Mouse (Mus musculus) embryonic facial prominence, embryonic 15.5 days (tissue): ENCODE data around the gene Axin2. TPM values are rescaled to one million over a fixed set of nuclear protein-coding genes. Genes with fewer than 3 reads are reported as not detected.

ENCODE experiments used
- ATAC-seq: fragments of 200-750 bp; cut with Nextera tagmentation; 2 replicates; pipeline ENCODE4 v1.8.0; 2017; ENCODE audit warnings: low read depth, moderate TSS enrichment; ENCODE audit not compliant: insufficient number of reproducible peaks, low FRiP score, low TSS enrichment
- H3K27ac ChIP-seq: fragments of 300-500 bp; sonication (generic); replicated peaks from 2 replicates; pipeline ENCODE4 v1.5.1; 2015; ENCODE audit warnings: mild to moderate bottlenecking, inconsistent platforms
- H3K27me3 ChIP-seq: fragments of 300-500 bp; sonication (generic); 2 replicates; pipeline ENCODE4 v1.6.1; 2015; ENCODE audit warnings: inconsistent platforms
- H3K36me3 ChIP-seq: fragments of 300-500 bp; sonication (generic); 2 replicates; pipeline ENCODE4 v1.6.1; 2015; ENCODE audit warnings: mild to moderate bottlenecking, inconsistent platforms
- H3K4me1 ChIP-seq: fragments of 300-500 bp; sonication (generic); 2 replicates; pipeline ENCODE4 v1.6.1; 2015; ENCODE audit warnings: inconsistent platforms
- H3K4me2 ChIP-seq: fragments of 300-500 bp; sonication (generic); replicated peaks from 2 replicates; pipeline ENCODE4 v1.6.1; 2015; ENCODE audit warnings: mild to moderate bottlenecking, inconsistent platforms
- H3K4me3 ChIP-seq: fragments of 300-500 bp; sonication (generic); replicated peaks from 2 replicates; pipeline ENCODE4 v1.5.1; 2015; ENCODE audit warnings: mild to moderate bottlenecking, inconsistent platforms
- H3K9ac ChIP-seq: fragments of 300-500 bp; sonication (generic); 2 replicates; pipeline ENCODE4 v1.6.1; 2015; ENCODE audit warnings: inconsistent platforms
- H3K9me3 ChIP-seq: fragments of 300-500 bp; sonication (generic); replicated peaks from 2 replicates; pipeline ENCODE4 v1.6.1; 2016; ENCODE audit warnings: inconsistent platforms
- whole genome bisulfite sequencing: fragments of 180-500 bp; shearing (Covaris S2); methylation state at CpG from one replicate; pipeline ENCODE4 v1.1.7; 2015; 5-methylcytosine and 5-hydroxymethylcytosine counted together
- polyA plus RNA-seq: library from polyadenylated mRNA; unstranded; fragments of >200 nt; fragmentation: Nextera tagmentation; extraction: Ambion mirVana; gene quantifications from 2 replicates; pipeline ENCODE4 v1.2.1, GENCODE M21; 2015

The Axin2 gene
- polyA plus RNA-seq, 1 experiment from 2014 or later: 12.5 TPM

DNA sequence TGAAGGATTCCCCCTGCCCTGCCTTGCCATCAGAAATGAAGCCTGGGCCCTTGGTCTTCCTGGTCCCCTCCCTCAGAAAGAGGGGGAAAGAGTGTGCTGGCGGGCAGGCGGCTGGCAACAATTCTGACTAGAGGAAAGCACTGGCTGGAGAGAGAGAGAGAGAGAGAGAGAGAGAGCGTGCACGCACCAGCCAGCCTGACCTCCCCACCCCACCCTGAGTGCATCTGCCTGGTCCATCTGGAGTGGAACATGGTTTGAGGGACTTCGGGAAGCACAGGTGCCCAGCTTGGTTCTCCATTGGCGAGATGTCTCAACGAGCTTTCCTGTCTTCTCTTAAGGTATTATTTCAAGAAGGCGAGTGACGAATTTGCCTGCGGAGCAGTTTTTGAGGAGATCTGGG is 28.8 kb downstream of the Axin2 start:
- ATAC-seq: no peak
- peaks cover 73% of the 10 kb centered on the region for H3K36me3 ChIP-seq
- no peak overlapping the region for H3K4me3 ChIP-seq
- no peaks in the 10 kb centered on the region for H3K9me3 ChIP-seq
- peaks cover 37% of the 10 kb centered on the region for H3K4me1 ChIP-seq
- WGBS: 80% methylated on average over 10 of the region's 10 CpGs
- H3K27me3 ChIP-seq: no peaks in the 10 kb centered on the region
- H3K4me2 ChIP-seq: no peak overlapping the region
- no peak overlapping the region for H3K9ac ChIP-seq
- H3K27ac ChIP-seq: peak overlapping the region; percentile 74

DNA sequence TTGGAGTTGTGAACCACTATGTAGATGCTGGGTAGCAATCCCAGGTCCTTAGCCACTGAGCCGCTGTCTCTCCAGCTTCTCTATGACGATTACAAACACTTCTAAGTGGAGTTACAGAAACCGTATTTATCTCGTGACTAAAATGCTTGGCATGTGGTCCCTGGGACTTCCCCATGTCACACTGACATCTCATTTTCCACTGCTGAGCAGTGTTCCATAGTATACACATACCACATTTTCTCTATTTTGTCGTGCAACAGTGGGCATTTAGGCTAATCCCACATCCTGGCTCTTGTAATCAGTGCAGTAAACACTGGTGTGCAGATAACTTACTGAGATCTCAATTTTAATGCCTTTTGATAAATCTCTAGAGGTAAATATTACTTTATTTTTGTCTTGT is 32.2 kb downstream of the Axin2 start:
- Histone ChIP-seq H3K4me2 (no peak overlapping the region), H3K36me3 (peaks cover 39% of the 10 kb centered on the region), H3K27me3 (no peaks in the 10 kb centered on the region), H3K27ac (no peak overlapping the region), H3K4me1 (peaks cover 21% of the 10 kb centered on the region), H3K9me3 (no peaks in the 10 kb centered on the region), H3K4me3 (no peak overlapping the region), H3K9ac (no peak overlapping the region)
- ATAC-seq: no peak
- WGBS: 36% methylated on average over 5 of the region's 5 CpGs

DNA sequence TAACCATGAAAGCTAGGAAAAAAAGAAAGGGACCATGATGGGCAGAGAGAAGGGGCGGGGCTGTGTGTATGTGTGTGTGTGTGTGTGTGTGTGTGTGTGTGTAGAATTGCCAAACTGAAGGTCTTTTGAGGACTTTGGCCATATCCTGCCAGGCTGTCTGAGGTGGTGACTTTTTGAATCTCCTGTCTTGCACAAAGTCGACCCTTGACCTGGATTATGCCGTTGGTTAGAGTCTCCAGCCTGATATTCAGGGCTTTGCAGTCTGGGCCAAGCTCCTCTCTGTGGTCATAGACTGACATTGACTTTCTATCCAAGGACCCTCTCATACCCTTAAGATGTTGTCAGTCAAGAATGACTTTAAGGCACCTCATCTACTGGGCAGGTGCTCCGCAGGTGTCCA is 35.8 kb downstream of the Axin2 start:
- no peak overlapping the region for H3K27ac ChIP-seq
- no peak overlapping the region for H3K9ac ChIP-seq
- no peaks in the 10 kb centered on the region for H3K9me3 ChIP-seq
- ATAC-seq: no peak
- no peaks in the 10 kb centered on the region for H3K4me1 ChIP-seq
- no peak overlapping the region for H3K4me3 ChIP-seq
- no peak overlapping the region for H3K4me2 ChIP-seq
- 88% methylated on average over 4 of the region's 4 CpGs for WGBS
- peaks cover 9% of the 10 kb centered on the region; the same call in 1 of the 2 replicates for H3K36me3 ChIP-seq
- H3K27me3 ChIP-seq: no peaks in the 10 kb centered on the region

DNA sequence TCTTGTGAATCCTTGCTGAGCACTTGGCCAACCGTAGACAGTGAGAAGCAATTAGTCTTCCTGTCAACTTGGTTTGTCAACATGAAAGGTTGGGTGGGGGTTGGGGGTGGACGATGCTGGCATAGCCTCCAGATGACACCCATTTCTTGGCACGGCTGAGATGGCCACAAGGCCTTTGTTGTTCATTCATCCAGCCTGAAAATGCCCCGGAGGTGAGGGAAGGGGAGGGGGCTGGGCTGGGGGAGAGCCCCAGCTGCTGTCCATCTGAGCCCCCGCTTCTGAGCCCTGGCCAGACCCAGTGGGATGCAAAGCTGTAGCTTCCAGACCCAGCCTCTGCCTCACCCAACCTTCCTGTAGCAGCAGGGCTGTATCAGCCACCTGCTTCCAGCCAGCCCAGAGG is 38.2 kb downstream of the Axin2 start:
- H3K4me2 ChIP-seq: no peak overlapping the region
- no peaks in the 10 kb centered on the region for H3K36me3 ChIP-seq
- H3K9ac ChIP-seq: no peak overlapping the region
- H3K27me3 ChIP-seq: no peaks in the 10 kb centered on the region
- H3K27ac ChIP-seq: no peak overlapping the region
- ATAC-seq: no peak
- no peak overlapping the region for H3K4me3 ChIP-seq
- no peaks in the 10 kb centered on the region for H3K9me3 ChIP-seq
- 36% methylated on average over 5 of the region's 5 CpGs for WGBS
- H3K4me1 ChIP-seq: peaks cover 14% of the 10 kb centered on the region

DNA sequence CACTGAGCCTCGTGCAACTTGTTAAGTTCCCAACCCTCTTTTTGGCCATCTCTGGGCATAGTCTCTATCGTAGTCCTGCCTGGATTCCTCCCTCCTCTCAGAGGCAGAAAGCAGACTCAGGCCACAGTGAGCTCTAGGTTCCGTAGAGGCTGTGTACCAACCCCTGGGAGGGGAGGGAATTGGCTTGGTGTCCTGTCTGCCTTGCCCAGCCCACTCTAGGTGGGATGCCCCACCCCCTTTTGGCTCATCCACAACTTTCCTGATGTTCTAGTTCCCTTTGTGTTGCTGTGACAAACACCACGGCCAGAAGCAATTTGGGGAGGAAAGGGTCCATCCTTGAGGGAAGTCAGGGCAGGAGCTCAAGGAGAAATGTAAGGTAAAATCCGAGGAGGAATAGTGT is 39.0 kb downstream of the Axin2 start:
- H3K4me3 ChIP-seq: no peak overlapping the region
- H3K4me2 ChIP-seq: no peak overlapping the region
- H3K36me3 ChIP-seq: no peaks in the 10 kb centered on the region
- ATAC-seq: no peak
- H3K9me3 ChIP-seq: no peaks in the 10 kb centered on the region
- no peak overlapping the region for H3K27ac ChIP-seq
- no peaks in the 10 kb centered on the region for H3K27me3 ChIP-seq
- peaks cover 17% of the 10 kb centered on the region for H3K4me1 ChIP-seq
- H3K9ac ChIP-seq: no peak overlapping the region
- WGBS: 57% methylated on average over 5 of the region's 5 CpGs

DNA sequence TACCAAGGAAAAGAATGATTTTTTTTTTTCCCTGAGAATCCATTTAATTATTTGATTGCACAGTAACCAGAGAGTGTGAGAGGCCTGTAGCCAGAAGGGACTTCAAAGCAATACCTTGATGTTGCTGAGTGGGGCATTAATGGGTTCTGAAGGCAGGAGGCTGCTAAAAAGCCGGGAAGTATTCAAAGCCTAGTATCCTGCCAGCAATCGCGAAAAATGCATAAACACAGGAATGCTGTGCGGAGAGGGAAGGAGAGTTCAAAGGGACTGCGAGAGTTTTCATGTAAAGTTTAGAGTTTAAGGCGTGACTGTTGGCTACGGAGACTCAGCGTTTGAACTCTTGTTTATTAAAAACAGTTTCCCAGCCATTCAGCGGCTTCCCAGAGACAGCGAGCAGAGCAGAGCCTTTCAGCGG is 41.5 kb downstream of the Axin2 start:
- H3K4me3 ChIP-seq: 0 out of 2 replicates have a peak overlapping the region, but pooled peaks have one; percentile 1
- H3K9me3 ChIP-seq: no peaks in the 10 kb centered on the region
- H3K27ac ChIP-seq: peak overlapping the region; percentile 49
- no peaks in the 10 kb centered on the region for H3K27me3 ChIP-seq
- no peak overlapping the region for H3K9ac ChIP-seq
- H3K4me2 ChIP-seq: peak overlapping the region; percentile 21; the same call in 1 of the 2 replicates
- H3K36me3 ChIP-seq: no peaks in the 10 kb centered on the region
- peak; percentile 61; the same call in 1 of the 2 replicates for ATAC-seq
- peaks cover 17% of the 10 kb centered on the region for H3K4me1 ChIP-seq
- WGBS: 3% methylated on average over 11 of the region's 11 CpGs

DNA sequence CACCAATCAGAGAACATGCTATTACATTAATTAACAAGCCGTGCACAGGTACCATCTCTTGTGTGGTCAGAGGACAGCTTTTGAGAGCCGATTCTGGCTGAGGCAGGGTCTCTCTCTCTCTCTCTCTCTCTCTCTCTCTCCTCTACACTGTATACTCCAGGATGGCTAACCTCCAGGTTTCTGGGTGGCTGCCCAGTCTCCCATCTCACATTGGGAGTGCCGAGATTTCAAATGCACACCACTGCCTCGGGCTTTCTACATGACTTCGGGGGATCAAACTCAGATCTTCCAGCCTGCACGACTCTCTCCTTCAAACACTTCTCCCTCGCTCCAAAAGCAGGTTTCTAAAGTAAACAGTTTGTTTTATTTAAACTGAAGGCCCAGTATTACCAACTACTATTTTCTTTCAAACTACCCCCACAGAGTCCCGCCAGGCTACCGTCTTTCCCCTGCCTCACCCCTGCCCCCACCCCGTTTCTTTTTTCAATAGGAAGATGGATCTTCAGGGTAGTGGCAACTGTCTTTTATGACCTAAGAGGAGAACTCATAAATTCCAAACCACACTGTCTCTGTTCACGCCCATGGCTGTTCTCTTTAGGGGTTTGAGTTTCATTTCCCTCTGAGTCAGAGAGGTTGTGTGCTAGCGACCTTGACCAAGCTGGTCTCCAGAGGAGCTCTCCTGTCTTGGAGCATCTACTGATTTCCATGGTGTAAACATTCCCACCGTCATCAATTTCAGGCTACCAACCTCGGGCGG is 43.5 kb downstream of the Axin2 start:
- Histone ChIP-seq H3K4me3 (no peak overlapping the region), H3K9ac (no peak overlapping the region), H3K4me2 (no peak overlapping the region), H3K9me3 (no peaks in the 10 kb centered on the region), H3K4me1 (peaks cover 17% of the 10 kb centered on the region), H3K36me3 (no peaks in the 10 kb centered on the region), H3K27ac (no peak overlapping the region), H3K27me3 (no peaks in the 10 kb centered on the region)
- WGBS: 64% methylated on average over 15 of the region's 15 CpGs
- ATAC-seq: no peak

DNA sequence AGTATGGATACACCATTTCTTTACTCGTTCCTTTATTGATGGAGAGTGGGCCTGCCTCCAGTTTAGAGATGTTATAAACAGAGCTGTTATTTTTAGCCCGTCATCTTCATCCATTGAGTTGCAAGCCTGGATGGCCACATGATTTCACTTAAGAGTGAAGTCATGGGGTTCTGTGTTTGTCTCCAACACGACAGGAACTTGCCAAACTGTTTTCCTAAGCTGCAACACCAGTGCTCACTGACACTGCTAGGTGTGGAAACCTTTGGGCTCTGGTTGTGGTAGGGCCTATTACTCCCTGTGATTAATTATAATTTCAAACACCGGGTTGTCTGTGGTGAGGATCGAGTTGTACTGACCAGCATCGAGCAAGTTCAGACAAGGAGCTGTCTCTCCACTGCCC is 45.6 kb downstream of the Axin2 start:
- Histone ChIP-seq H3K4me1 (peaks cover 17% of the 10 kb centered on the region), H3K36me3 (no peaks in the 10 kb centered on the region), H3K4me3 (no peak overlapping the region), H3K9ac (no peak overlapping the region), H3K4me2 (no peak overlapping the region), H3K27me3 (no peaks in the 10 kb centered on the region), H3K9me3 (no peaks in the 10 kb centered on the region), H3K27ac (peak overlapping the region; percentile 36; the same call in 1 of the 2 replicates)
- no peak for ATAC-seq
- WGBS: 34% methylated on average over 6 of the region's 6 CpGs

DNA sequence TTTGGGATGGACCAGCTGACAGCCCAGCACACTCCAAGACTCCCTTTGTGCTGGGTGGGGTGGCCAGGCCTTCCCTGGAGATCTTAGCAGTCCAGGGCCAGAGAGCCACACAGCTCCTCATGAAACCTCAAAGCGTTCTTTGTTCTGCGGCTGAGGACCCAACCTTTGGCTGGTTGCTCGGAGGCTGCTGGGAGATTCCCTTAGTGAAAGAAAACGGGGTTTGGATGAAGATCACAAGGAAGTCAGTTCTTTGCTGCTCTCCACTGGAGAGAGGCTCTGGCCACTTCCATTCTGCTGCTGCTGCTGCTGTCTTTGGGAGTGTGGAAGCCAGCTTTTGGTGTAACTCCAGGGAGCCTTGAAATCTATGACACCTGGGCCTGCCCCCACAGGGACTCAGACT is 53.3 kb downstream of the Axin2 start:
- Histone ChIP-seq H3K9ac (no peak overlapping the region), H3K4me1 (peaks cover 4% of the 10 kb centered on the region; the same call in 1 of the 2 replicates), H3K4me3 (no peak overlapping the region), H3K9me3 (no peaks in the 10 kb centered on the region), H3K4me2 (no peak overlapping the region), H3K27me3 (0 out of 2 replicates have a peak, but pooled peaks cover 3% of the 10 kb centered on the region), H3K27ac (no peak overlapping the region), H3K36me3 (no peaks in the 10 kb centered on the region)
- ATAC-seq: no peak
- 52% methylated on average over 4 of the region's 4 CpGs for WGBS

DNA sequence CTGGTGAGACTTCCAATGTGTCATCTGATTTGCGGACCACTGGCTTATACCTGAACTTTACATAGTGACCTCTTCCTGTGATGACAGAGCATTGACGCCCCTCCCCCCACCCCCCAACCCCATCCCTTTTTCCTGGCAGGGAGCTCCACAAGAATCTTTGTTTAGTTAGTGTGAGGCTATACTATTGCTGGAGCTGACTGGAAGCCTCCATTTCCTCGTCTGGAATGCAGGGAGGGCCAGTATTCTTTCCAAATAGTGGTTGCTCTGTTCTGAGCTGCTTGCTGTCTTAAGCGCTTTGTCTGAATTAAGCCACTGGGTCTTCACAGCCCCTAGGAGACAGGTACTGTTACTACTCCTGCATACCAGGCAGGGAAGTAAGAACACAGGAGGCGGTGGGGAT is 53.7 kb downstream of the Axin2 start:
- H3K36me3 ChIP-seq: no peaks in the 10 kb centered on the region
- no peak overlapping the region for H3K9ac ChIP-seq
- peaks cover 4% of the 10 kb centered on the region; the same call in 1 of the 2 replicates for H3K4me1 ChIP-seq
- no peak overlapping the region for H3K27ac ChIP-seq
- no peaks in the 10 kb centered on the region for H3K9me3 ChIP-seq
- H3K4me2 ChIP-seq: no peak overlapping the region
- 0 out of 2 replicates have a peak, but pooled peaks cover 3% of the 10 kb centered on the region for H3K27me3 ChIP-seq
- 49% methylated on average over 5 of the region's 5 CpGs for WGBS
- H3K4me3 ChIP-seq: no peak overlapping the region
- no peak for ATAC-seq

DNA sequence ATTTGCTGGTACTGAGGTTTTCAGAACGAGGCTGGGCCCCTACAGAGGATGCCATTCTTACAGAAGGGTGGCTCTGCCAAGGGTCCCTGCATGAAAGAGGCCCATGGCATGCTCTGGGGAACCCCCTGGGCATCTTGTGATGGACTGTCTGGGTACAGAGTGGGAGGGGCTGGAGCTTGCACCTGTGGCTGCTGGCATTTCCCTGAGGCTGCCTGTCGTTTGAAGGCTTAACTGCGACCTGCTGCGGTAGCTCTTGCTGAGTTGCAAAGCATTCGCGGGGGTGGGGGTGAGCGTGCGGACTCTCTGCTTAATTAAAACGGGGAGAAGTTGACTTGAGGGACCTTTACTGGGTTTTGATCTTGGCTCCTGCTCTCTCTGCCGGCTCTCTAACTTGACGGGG is 55.4 kb downstream of the Axin2 start:
- 0 out of 2 replicates have a peak, but pooled peaks cover 3% of the 10 kb centered on the region for H3K27me3 ChIP-seq
- H3K4me1 ChIP-seq: peaks cover 4% of the 10 kb centered on the region; the same call in 1 of the 2 replicates
- H3K4me3 ChIP-seq: no peak overlapping the region
- 22% methylated on average over 11 of the region's 11 CpGs for whole genome bisulfite sequencing
- no peak overlapping the region for H3K27ac ChIP-seq
- H3K9ac ChIP-seq: no peak overlapping the region
- H3K4me2 ChIP-seq: no peak overlapping the region
- no peak for ATAC-seq
- no peaks in the 10 kb centered on the region for H3K36me3 ChIP-seq
- no peaks in the 10 kb centered on the region for H3K9me3 ChIP-seq

DNA sequence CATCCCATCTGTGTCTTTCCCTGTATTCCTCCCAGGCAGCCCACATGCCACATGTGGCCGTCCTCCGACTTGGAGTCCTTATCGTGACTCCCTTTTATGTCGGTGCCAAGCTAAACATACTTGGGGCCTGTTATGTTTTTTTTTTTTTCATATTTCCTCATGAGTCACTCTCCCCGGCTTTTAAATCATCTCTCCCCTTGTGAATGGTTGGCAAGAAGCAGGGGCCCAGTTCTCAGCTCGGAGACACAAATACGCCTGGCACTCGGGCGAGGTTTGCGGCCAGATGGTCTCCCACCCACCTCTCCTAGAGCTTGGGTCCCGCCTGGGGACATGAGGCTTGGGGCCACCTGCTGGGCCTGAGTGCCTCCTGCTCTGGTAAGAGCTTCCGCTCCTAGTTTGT is 60.4 kb downstream of the Axin2 start:
- H3K27ac ChIP-seq: no peak overlapping the region
- no peak for ATAC-seq
- 49% methylated on average over 12 of the region's 12 CpGs for WGBS
- H3K9ac ChIP-seq: no peak overlapping the region
- H3K4me3 ChIP-seq: no peak overlapping the region
- H3K9me3 ChIP-seq: no peaks in the 10 kb centered on the region
- H3K27me3 ChIP-seq: no peaks in the 10 kb centered on the region
- no peaks in the 10 kb centered on the region for H3K36me3 ChIP-seq
- H3K4me1 ChIP-seq: peaks cover 3% of the 10 kb centered on the region; the same call in 1 of the 2 replicates
- no peak overlapping the region for H3K4me2 ChIP-seq
